Mouse (Mus musculus) MEL (cell line): Measurements from ENCODE around the gene Dmc1.

ENCODE experiments used
- CTCF ChIP-seq, 3 experiments: IDR thresholded peaks in 2 of 3; conservative IDR thresholded peaks in 1 of 3; 2 replicates each; pipeline ENCODE4 v1.5.1; 2011 to 2012; ENCODE audit warnings: low read length in 3 of 3, low read depth in 2 of 3, mild to moderate bottlenecking in 2 of 3, improper control_type of control experiment in 1 of 3, inconsistent platforms in 1 of 3, mixed read lengths in 1 of 3, moderate library complexity in 1 of 3; ENCODE audit not compliant: control insufficient read depth in 1 of 3, insufficient read depth in 1 of 3, poor library complexity in 1 of 3, severe bottlenecking in 1 of 3
- MAX ChIP-seq: IDR thresholded peaks from 2 replicates; pipeline ENCODE4 v1.6.1; 2011; ENCODE audit warnings: low read length, improper control_type of control experiment
- MXI1 ChIP-seq: IDR thresholded peaks from 2 replicates; pipeline ENCODE4 v1.6.1; 2011; ENCODE audit warnings: mild to moderate bottlenecking, low read depth, low read length, improper control_type of control experiment
- POLR2A ChIP-seq, 2 experiments: IDR thresholded peaks; 2 replicates each; pipeline ENCODE4 v1.6.1; 2011 to 2012; ENCODE audit warnings: low read length in 2 of 2, mild to moderate bottlenecking in 2 of 2, control low read depth in 1 of 2, improper control_type of control experiment in 1 of 2, low read depth in 1 of 2, moderate library complexity in 1 of 2; ENCODE audit not compliant: control insufficient read depth in 1 of 2, insufficient read depth in 1 of 2, poor library complexity in 1 of 2

- TF ChIP-seq MXI1 (no peak), CTCF (IDR thresholded peaks at IDR 0.05 in 2 of 3, conservative IDR thresholded peaks at IDR 0.05 in 1 of 3; ENCODE audit: control insufficient read depth in 1 of 3, insufficient read depth in 1 of 3, low read depth in 2 of 3, low read length in 3 of 3, poor library complexity in 1 of 3, severe bottlenecking in 1 of 3) (peak; percentile 9 to 64 (median 31); a peak in 3 of 6 replicates), MAX (no peak), POLR2A (IDR thresholded peaks at IDR 0.05; ENCODE audit: control insufficient read depth in 1 of 2, insufficient read depth in 1 of 2, low read depth in 1 of 2, low read length in 2 of 2, poor library complexity in 1 of 2) (no peak)
Observed at GRCm38 (mm10) chr15:79607757-79608156, 2.8 kb upstream of the Dmc1 start.
